Mouse (Mus musculus) forebrain, embryonic 15.5 days (tissue): ENCODE measurements around the gene Msto1. TPM values are rescaled to one million over a fixed set of nuclear protein-coding genes. Genes with fewer than 3 reads are reported as not detected.
"Not testable (repeated sequence)": the region's sequence is repeated elsewhere in the genome, so short reads cannot be mapped to it uniquely, and the experiment has no call there.

Source experiments
- ATAC-seq: fragments of 200-750 bp; cut with Nextera tagmentation; replicated peaks from 2 replicates; pipeline ENCODE4 v1.8.0; 2017; ENCODE audit warnings: mild to moderate bottlenecking, moderate TSS enrichment, moderate library complexity
- H3K27ac ChIP-seq: fragments of 300-500 bp; sonication (generic); replicated peaks from 2 replicates; pipeline ENCODE4 v1.5.1; 2015; ENCODE audit warnings: mild to moderate bottlenecking, inconsistent platforms
- H3K27me3 ChIP-seq: fragments of 300-500 bp; sonication (generic); 2 replicates; pipeline ENCODE4 v1.6.1; 2015; ENCODE audit warnings: inconsistent platforms
- H3K36me3 ChIP-seq: fragments of 300-500 bp; sonication (generic); 2 replicates; pipeline ENCODE4 v1.6.1; 2015; ENCODE audit warnings: mild to moderate bottlenecking, inconsistent platforms
- H3K4me1 ChIP-seq: fragments of 300-500 bp; sonication (generic); 2 replicates; pipeline ENCODE4 v1.6.1; 2015; ENCODE audit warnings: inconsistent platforms
- H3K4me2 ChIP-seq: fragments of 300-500 bp; sonication (generic); replicated peaks from 2 replicates; pipeline ENCODE4 v1.6.1; 2015; ENCODE audit warnings: mild to moderate bottlenecking, inconsistent platforms
- H3K4me3 ChIP-seq: fragments of 300-500 bp; sonication (generic); 2 replicates; pipeline ENCODE4 v1.5.1; 2015; ENCODE audit warnings: mild to moderate bottlenecking, inconsistent platforms
- H3K9ac ChIP-seq: fragments of 300-500 bp; sonication (generic); replicated peaks from 2 replicates; pipeline ENCODE4 v1.6.1; 2015; ENCODE audit warnings: mild to moderate bottlenecking, inconsistent platforms
- H3K9me3 ChIP-seq: fragments of 300-500 bp; sonication (generic); 2 replicates; pipeline ENCODE4 v1.6.1; 2016; ENCODE audit warnings: inconsistent platforms
- WGBS: fragments of 180-500 bp; shearing (Covaris S2); methylation state at CpG from one replicate; pipeline ENCODE4 v1.1.7; 2015; ENCODE audit warnings: mixed read lengths; 5-methylcytosine and 5-hydroxymethylcytosine counted together
- polyA plus RNA-seq: library from polyadenylated mRNA; unstranded; fragments of >200 nt; fragmentation: Nextera tagmentation; extraction: Ambion mirVana; gene quantifications from 2 replicates; pipeline ENCODE4 v1.2.1, GENCODE M21; 2015

Msto1 gene
- polyA plus RNA-seq, 1 experiment from 2014 or later: 45.2 TPM

DNA sequence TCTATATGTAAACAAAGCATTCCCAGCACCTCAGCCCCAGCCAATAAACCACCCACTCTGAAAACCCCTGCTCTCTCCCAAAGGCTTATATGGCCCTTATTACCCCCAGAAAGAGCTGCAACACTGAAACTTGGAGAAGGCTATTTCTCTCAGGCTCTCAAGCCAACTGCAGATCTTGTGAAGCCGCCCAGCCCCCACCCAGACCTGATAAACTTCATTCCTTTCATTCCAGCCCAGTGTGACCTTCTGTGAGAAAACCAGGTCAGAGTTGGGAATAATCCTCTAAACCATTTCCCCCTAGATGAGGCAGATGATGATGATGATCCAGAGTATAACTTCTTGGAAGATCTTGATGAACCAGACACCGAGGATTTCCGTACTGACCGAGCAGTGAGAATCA, 45.4 kb downstream of the Msto1 start:
- peaks cover 23% of the 10 kb centered on the region for H3K36me3 ChIP-seq
- not testable (repeated sequence) for H3K4me2 ChIP-seq, H3K4me1 ChIP-seq, ATAC-seq, H3K9ac ChIP-seq, H3K27me3 ChIP-seq, H3K4me3 ChIP-seq, H3K9me3 ChIP-seq, H3K27ac ChIP-seq
- 100% methylated on average over 2 of the region's 4 CpGs for WGBS

DNA sequence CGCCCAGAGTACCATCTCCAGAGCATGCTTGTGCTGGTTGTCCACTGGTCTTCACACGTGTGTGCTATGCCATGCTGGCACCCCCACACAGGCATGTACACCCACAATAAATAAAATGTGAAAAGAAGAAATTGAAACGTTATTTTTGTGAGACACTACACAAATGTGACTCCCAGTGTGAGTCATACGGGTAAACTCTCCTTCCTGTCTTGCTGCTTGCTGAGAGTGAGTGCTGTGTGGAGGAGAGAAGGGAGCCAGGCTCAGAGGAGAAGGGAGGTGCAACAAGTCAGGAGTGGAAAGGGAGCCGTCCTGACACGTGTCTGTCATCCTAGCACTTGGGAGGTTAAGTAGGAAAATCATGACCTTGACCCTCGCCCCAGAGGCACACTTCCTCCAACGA, 46.6 kb downstream of the Msto1 start:
- no CpG with 5 or more reads among the region's 8 CpGs for WGBS
- ATAC-seq: not testable (repeated sequence)

DNA sequence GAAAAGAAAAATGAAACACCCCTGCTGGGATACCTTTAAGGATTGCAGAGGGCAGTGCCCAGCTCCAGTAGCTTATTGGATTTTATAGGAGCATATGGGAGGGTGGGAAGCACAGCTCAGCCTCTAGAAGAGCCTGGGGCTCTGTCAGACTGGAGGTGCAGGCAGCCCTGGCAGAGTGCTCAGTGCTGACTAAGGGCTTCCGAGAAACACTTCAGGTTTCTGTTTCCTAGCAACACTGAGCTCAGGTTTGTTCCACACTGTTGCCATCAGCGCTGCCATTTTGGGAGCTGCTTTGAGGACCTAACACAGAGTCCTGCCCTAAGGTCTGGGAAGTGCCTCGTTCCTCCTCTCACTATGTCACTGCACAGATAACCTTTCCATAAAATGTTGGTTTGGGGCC, 47.1 kb downstream of the Msto1 start:
- not testable (repeated sequence) for H3K4me1 ChIP-seq, H3K27ac ChIP-seq, H3K9me3 ChIP-seq, H3K4me2 ChIP-seq, H3K27me3 ChIP-seq, H3K4me3 ChIP-seq, ATAC-seq, H3K9ac ChIP-seq
- WGBS: no CpG with 5 or more reads among the region's 3 CpGs
- H3K36me3 ChIP-seq: peaks cover 37% of the 10 kb centered on the region

More for the DNA sequence above, 46.6 kb downstream of the Msto1 start:
- not testable (repeated sequence) for H3K9ac ChIP-seq, H3K27me3 ChIP-seq, H3K27ac ChIP-seq, H3K9me3 ChIP-seq, H3K4me2 ChIP-seq, H3K4me1 ChIP-seq, H3K4me3 ChIP-seq
- H3K36me3 ChIP-seq: peaks cover 34% of the 10 kb centered on the region

DNA sequence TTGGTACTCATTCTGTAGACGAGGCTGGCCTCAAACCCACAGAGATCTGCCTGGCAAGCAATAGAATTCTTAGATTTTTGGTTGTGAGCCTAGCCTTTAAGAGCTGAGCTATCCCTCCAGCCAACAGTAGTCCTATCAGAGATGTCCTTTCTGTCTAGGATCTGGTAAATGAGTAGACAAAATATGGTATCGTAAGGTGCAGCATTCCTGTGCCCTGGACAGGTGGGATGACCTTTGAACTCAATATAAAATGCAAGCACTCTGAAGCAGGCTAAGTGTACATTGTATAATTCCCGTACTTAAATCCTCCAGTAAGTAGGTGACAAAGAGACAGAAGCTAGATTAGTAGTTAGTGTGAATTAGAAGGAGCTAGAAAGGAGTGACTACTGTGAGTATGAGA, 51.7 kb downstream of the Msto1 start:
- no peak overlapping the region for H3K27ac ChIP-seq
- H3K4me2 ChIP-seq: no peak overlapping the region
- no peak overlapping the region for H3K4me3 ChIP-seq
- no peak for ATAC-seq
- H3K27me3 ChIP-seq: no peaks in the 10 kb centered on the region
- peaks cover 79% of the 10 kb centered on the region for H3K36me3 ChIP-seq
- WGBS: 94% methylated on average over 3 of the region's 3 CpGs
- no peaks in the 10 kb centered on the region for H3K4me1 ChIP-seq
- no peaks in the 10 kb centered on the region for H3K9me3 ChIP-seq
- H3K9ac ChIP-seq: no peak overlapping the region

DNA sequence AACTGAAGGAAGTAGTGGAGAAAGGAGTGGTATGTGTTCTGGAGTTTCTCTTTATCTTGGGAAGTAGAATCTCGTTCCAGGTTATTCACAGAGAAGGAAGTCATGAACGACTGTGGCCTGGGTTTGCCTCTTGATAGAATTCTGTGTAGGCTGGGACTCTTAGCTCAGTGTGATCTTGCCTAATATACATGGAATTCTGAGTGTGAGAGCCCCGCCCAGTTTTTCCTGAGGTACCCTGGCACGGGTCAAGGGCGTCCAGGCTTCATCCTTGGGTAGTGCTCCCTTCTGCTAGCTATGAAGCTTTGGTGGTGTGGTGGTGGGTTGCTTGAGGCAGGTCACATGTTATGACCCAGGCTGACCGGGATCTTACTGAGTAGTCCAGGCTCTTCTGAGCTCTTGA, 58.0 kb downstream of the Msto1 start:
- Histone ChIP-seq H3K9ac (no peak overlapping the region), H3K9me3 (no peaks in the 10 kb centered on the region), H3K36me3 (peaks cover 64% of the 10 kb centered on the region), H3K4me2 (no peak overlapping the region), H3K27me3 (no peaks in the 10 kb centered on the region), H3K27ac (no peak overlapping the region), H3K4me3 (no peak overlapping the region), H3K4me1 (no peaks in the 10 kb centered on the region)
- WGBS: 89% methylated on average over 6 of the region's 6 CpGs
- no peak for ATAC-seq

Other genes with a start within 250 kb of the Msto1 start
- 102 and 104 TPM in 2 replicates for gene Khdc4, start 228.2 kb downstream of the Msto1 start, polyA plus RNA-seq
- gene Rit1, start 197.2 kb downstream of the Msto1 start, polyA plus RNA-seq: 51.6 and 53.1 TPM in 2 replicates
- 236 TPM in 2 replicates for gene Syt11, start 138.8 kb downstream of the Msto1 start, polyA plus RNA-seq
- gene Gon4l, start 78.8 kb downstream of the Msto1 start, polyA plus RNA-seq: 13.3 and 13.9 TPM in 2 replicates
- gene Ash1l, start 36.6 kb upstream of the Msto1 start, polyA plus RNA-seq: 23.5 and 23.7 TPM in 2 replicates
- gene Dap3, start 37.2 kb upstream of the Msto1 start, polyA plus RNA-seq: 163 and 167 TPM in 2 replicates
- 74.8 and 76.2 TPM in 2 replicates for gene Rusc1, start 179.3 kb upstream of the Msto1 start, polyA plus RNA-seq
- not detected in 2 replicates for gene Gm43738, start 187.1 kb upstream of the Msto1 start, polyA plus RNA-seq
- gene Fdps, start 188.0 kb upstream of the Msto1 start, polyA plus RNA-seq: 364 and 375 TPM in 2 replicates
- 0.06 and 0.10 TPM in 2 replicates for gene Pklr, start 222.1 kb upstream of the Msto1 start, polyA plus RNA-seq
- gene Hcn3, start 246.2 kb upstream of the Msto1 start, polyA plus RNA-seq: 30.1 and 34.3 TPM in 2 replicates